In genomic region chr7:28401942-28402341, GRCm38 (mm10) we compare ENCODE assay signal across 28 mouse cellular contexts. TPM values are rescaled to one million over a fixed set of nuclear protein-coding genes. Genes with fewer than 3 reads are reported as not detected.
DNase-seq lines count a peak whose midpoint lies in the region; ATAC-seq lines count a peak whose summit lies in the region.
"Had no signal": no experiment of that assay in that cellular context is flagged by ENCODE, and none has a peak within 500 bp of the region (broad histone marks: within the 10 kb centered on the region; RNA-seq: fewer than 3 reads in every experiment).

No protein-coding gene starts in this region.

- ATAC-seq in embryonic facial prominence, embryonic 12.5 days (ENCODE audit: insufficient number of reproducible peaks, insufficient read depth, low FRiP score, low TSS enrichment), result no peak
- ATAC-seq in megakaryocyte progenitor cell, adult 5-6 weeks (replicated peaks; ENCODE audit: poor library complexity), result peak; percentile 64
- ATAC-seq: activated CD4-positive, CD25-positive, alpha-beta regulatory T cell, adult 4 months; CD4-positive, CD25-positive, alpha-beta regulatory T cell, adult 4 months; forebrain, embryonic 14.5 days; forebrain, embryonic 16.5 days; Patski had no signal

- no peak overlapping the region for H3K27ac ChIP-seq in embryonic facial prominence, embryonic 12.5 days
- H3K27ac ChIP-seq in embryonic facial prominence, embryonic 10.5 days (replicated peaks), result no peak overlapping the region
- H3K27ac ChIP-seq: embryonic facial prominence, embryonic 13.5 days; embryonic facial prominence, embryonic 15.5 days; forebrain, embryonic 10.5 days; forebrain, embryonic 12.5 days had no signal

- WGBS in embryonic facial prominence, embryonic 12.5 days, result 90% methylated on average over 3 of the region's 3 CpGs
- 81% methylated on average over 3 of the region's 3 CpGs for WGBS in embryonic facial prominence, embryonic 10.5 days

- H3K4me2 ChIP-seq in embryonic facial prominence, embryonic 12.5 days (replicated peaks), result no peak overlapping the region
- H3K4me2 ChIP-seq: embryonic facial prominence, embryonic 13.5 days; embryonic facial prominence, embryonic 15.5 days; forebrain, embryonic 12.5 days had no signal

- no peaks in the 10 kb centered on the region for H3K9me3 ChIP-seq in embryonic facial prominence, embryonic 12.5 days
- no peaks in the 10 kb centered on the region for H3K9me3 ChIP-seq in embryonic facial prominence, embryonic 10.5 days
- H3K9me3 ChIP-seq: embryonic facial prominence, embryonic 13.5 days; embryonic facial prominence, embryonic 15.5 days; forebrain, embryonic 10.5 days; forebrain, embryonic 12.5 days; G1E had no signal

- peaks cover 91% of the 10 kb centered on the region for H3K36me3 ChIP-seq in embryonic facial prominence, embryonic 12.5 days
- H3K36me3 ChIP-seq in embryonic facial prominence, embryonic 10.5 days (replicated peaks), result peaks cover 99% of the 10 kb centered on the region

- H3K4me3 ChIP-seq in embryonic facial prominence, embryonic 12.5 days, result no peak overlapping the region
- no peak overlapping the region for H3K4me3 ChIP-seq in embryonic facial prominence, embryonic 10.5 days
- H3K4me3 ChIP-seq: embryonic facial prominence, embryonic 13.5 days; embryonic facial prominence, embryonic 15.5 days; erythroblast, embryonic 14.5 days; forebrain, embryonic 10.5 days; forebrain, embryonic 12.5 days had no signal

- no peaks in the 10 kb centered on the region for H3K4me1 ChIP-seq in embryonic facial prominence, embryonic 12.5 days
- no peaks in the 10 kb centered on the region for H3K4me1 ChIP-seq in embryonic facial prominence, embryonic 10.5 days
- H3K4me1 ChIP-seq: embryonic facial prominence, embryonic 13.5 days; embryonic facial prominence, embryonic 15.5 days; forebrain, embryonic 10.5 days; forebrain, embryonic 12.5 days had no signal

- no peaks in the 10 kb centered on the region for H3K27me3 ChIP-seq in embryonic facial prominence, embryonic 12.5 days
- H3K27me3 ChIP-seq in embryonic facial prominence, embryonic 10.5 days (replicated peaks; ENCODE audit: low read depth, poor library complexity, severe bottlenecking), result no peaks in the 10 kb centered on the region
- H3K27me3 ChIP-seq: CH12.LX; embryonic facial prominence, embryonic 13.5 days; embryonic facial prominence, embryonic 15.5 days; forebrain, embryonic 12.5 days; Patski had no signal

- 0 out of 2 replicates have a peak overlapping the region, but pooled peaks have one; percentile 7 for H3K9ac ChIP-seq in embryonic facial prominence, embryonic 12.5 days
- H3K9ac ChIP-seq: embryonic facial prominence, embryonic 15.5 days; forebrain, embryonic 12.5 days had no signal

- no peak for DNase-seq in embryonic facial prominence, embryonic 10.5 days (ENCODE audit: low spot score)
- peak; percentile 52 for DNase-seq in gonadal fat pad, adult 2 months (ENCODE audit: low read depth)
- DNase-seq in frontal cortex, postnatal 36 days (ENCODE audit: low spot score in 2 of 2), result no peak
- DNase-seq: adrenal gland, adult 8-10 months; adrenal gland, postnatal 14 days; adrenal gland, postnatal 36 days; B cell, adult 2 months; cerebellum, adult 11 months; cerebellum, adult 18-20 months; cerebellum, adult 8-10 months; cerebellum, adult 9-11 months; cerebellum, postnatal 14 days; cerebellum, postnatal 36 days; embryo, embryonic 11 days had no signal

RNA-seq across cellular contexts. Expression of gene Paf1, which starts 9.2 kb away (rescaled TPM):
- polyA plus RNA-seq in embryonic facial prominence, embryonic 12.5 days (2016; fragmentation: Nextera tagmentation; extraction: Ambion mirVana), result 82.2 and 85.5 TPM in 2 replicates
- polyA plus RNA-seq in embryonic facial prominence, embryonic 10.5 days (2016; fragmentation: Nextera tagmentation; extraction: Ambion mirVana), result 88.3 and 89.0 TPM in 2 replicates
- polyA plus RNA-seq in gonadal fat pad, adult 2 months (2012; rRNA removed), result 78.0 and 96.3 TPM in 2 replicates
- 63.9 and 89.2 TPM in 2 replicates for total RNA-seq in megakaryocyte progenitor cell, adult 5-6 weeks (2015)
- total RNA-seq in megakaryocyte progenitor cell, adult 5-6 weeks (2017), result 146 and 184 TPM in 2 replicates

RNA-seq across cellular contexts. Expression of gene Med29, which starts 9.4 kb away (rescaled TPM):
- 51.1 and 52.0 TPM in 2 replicates for polyA plus RNA-seq in embryonic facial prominence, embryonic 12.5 days (2016; fragmentation: Nextera tagmentation; extraction: Ambion mirVana)
- 61.9 and 62.6 TPM in 2 replicates for polyA plus RNA-seq in embryonic facial prominence, embryonic 10.5 days (2016; fragmentation: Nextera tagmentation; extraction: Ambion mirVana)
- polyA plus RNA-seq in gonadal fat pad, adult 2 months (2012; rRNA removed), result 49.8 and 58.9 TPM in 2 replicates
- 30.6 and 36.8 TPM in 2 replicates for total RNA-seq in megakaryocyte progenitor cell, adult 5-6 weeks (2015)
- total RNA-seq in megakaryocyte progenitor cell, adult 5-6 weeks (2017), result 18.0 and 21.1 TPM in 2 replicates

RNA-seq across cellular contexts. Expression of gene Zfp36, which starts 21.9 kb away (rescaled TPM):
- 7.8 and 8.6 TPM in 2 replicates for polyA plus RNA-seq in embryonic facial prominence, embryonic 12.5 days (2016; fragmentation: Nextera tagmentation; extraction: Ambion mirVana)
- polyA plus RNA-seq in embryonic facial prominence, embryonic 10.5 days (2016; fragmentation: Nextera tagmentation; extraction: Ambion mirVana), result 5.6 and 5.7 TPM in 2 replicates
- 37.7 and 40.8 TPM in 2 replicates for polyA plus RNA-seq in gonadal fat pad, adult 2 months (2012; rRNA removed)
- total RNA-seq in megakaryocyte progenitor cell, adult 5-6 weeks (2015), result 87.3 and 149 TPM in 2 replicates
- total RNA-seq in megakaryocyte progenitor cell, adult 5-6 weeks (2017), result 26.0 and 46.4 TPM in 2 replicates

RNA-seq across cellular contexts. Expression of gene Plekhg2, which starts 29.5 kb away (rescaled TPM):
- 114 and 121 TPM in 2 replicates for polyA plus RNA-seq in embryonic facial prominence, embryonic 12.5 days (2016; fragmentation: Nextera tagmentation; extraction: Ambion mirVana)
- 93.4 and 101 TPM in 2 replicates for polyA plus RNA-seq in embryonic facial prominence, embryonic 10.5 days (2016; fragmentation: Nextera tagmentation; extraction: Ambion mirVana)
- 21.5 and 25.0 TPM in 2 replicates for polyA plus RNA-seq in gonadal fat pad, adult 2 months (2012; rRNA removed)
- total RNA-seq in megakaryocyte progenitor cell, adult 5-6 weeks (2015), result 2.9 and 4.3 TPM in 2 replicates
- 2.0 and 2.1 TPM in 2 replicates for total RNA-seq in megakaryocyte progenitor cell, adult 5-6 weeks (2017)

RNA-seq across cellular contexts. Expression of gene Gmfg, which starts 35.3 kb away (rescaled TPM):
- 7.5 and 8.3 TPM in 2 replicates for polyA plus RNA-seq in embryonic facial prominence, embryonic 12.5 days (2016; fragmentation: Nextera tagmentation; extraction: Ambion mirVana)
- 6.9 and 7.1 TPM in 2 replicates for polyA plus RNA-seq in embryonic facial prominence, embryonic 10.5 days (2016; fragmentation: Nextera tagmentation; extraction: Ambion mirVana)
- polyA plus RNA-seq in gonadal fat pad, adult 2 months (2012; rRNA removed), result 8.6 and 10.3 TPM in 2 replicates
- 378 and 389 TPM in 2 replicates for total RNA-seq in megakaryocyte progenitor cell, adult 5-6 weeks (2015)
- 658 and 664 TPM in 2 replicates for total RNA-seq in megakaryocyte progenitor cell, adult 5-6 weeks (2017)
